Mouse (Mus musculus) c-Kit-positive CD71-negative TER-119-negative erythroid progenitor cells, embryonic 14.5 days (primary cell): ENCODE data around the gene Usf1.

Experiments
- DNase-seq: peaks from one replicate; pipeline ENCODE4 v3.0.0-alpha.2; 2013; ENCODE audit warnings: low read depth

Usf1 gene

DNA sequence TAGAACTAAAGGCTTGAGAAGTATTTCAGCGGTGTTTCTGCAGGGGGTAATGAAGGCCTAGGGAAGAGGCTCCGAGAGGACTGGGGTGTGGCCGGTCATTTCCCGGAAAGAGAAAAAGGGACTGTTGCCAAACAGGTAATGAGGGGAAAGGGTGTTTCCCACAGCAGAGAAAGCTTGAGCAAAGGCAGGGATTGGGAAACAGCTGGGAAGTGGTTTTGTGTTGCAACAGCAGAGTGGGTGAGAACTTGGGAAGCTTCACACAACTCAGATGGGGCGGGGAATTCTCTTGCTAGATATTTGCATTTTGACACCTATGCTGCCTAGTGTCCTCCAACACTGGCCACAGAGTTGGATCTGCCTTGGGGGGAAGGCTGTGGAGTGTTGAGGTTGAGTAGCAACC, 41.8 kb downstream of the Usf1 start:
- no peak for DNase-seq

DNA sequence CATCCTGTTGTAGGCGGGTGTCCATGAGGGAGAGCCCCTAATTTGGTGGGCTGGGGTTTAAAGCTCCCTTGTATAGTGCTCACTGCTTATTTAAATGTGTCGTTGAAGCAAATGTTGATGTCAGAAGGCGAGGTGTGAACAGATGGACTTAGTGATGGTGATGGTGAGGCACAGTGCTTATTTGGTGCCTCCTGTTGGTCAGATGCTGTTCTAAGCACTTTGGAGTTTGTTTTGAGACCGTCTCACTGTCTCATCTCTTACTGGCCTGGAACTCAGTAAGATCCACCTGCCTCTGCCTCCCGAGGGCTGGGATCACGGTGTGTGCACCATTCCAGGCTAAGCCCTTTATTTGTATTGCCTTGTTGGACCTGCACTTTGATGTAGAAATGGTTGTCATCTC, 43.8 kb downstream of the Usf1 start:
- DNase-seq, result no peak

DNA sequence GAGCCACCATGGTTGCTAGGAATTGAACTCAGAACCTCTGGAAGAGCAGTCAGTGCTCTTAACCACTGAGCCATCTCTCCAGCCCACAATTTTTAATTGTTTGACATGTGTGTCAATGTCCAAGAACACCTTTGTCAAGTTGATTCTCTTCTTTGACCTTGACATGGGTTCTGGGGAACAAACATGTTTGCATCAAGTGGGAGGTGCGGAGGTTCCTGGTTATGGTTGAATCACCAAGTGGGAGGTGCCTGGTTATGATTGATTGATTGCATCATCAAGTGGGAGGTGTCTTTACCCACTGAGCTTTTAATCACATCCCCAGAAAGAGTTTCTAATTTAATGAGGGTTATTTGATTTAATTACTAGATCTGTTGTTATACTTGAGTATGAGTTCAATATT, 46.5 kb downstream of the Usf1 start:
- no peak for DNase-seq

DNA sequence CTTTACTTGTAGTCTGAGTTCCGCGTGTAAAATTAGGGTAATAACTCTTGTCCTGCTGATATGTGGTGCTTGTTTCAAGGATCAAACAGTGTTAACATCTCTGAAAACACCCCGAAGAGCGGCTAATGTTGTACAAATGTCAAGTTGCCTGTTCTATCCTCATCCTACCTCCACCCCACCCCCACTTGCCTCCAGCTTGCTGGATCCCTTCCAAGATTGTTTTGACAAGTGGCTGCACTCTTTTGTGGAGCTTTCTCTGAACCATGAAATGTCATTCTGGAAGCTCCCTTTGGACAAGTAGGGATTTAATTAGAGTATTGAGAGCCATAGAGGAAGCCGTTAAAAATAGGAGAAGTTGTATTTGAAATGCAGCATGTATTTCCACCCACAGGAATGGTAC, 48.7 kb downstream of the Usf1 start:
- DNase-seq, result no peak

DNA sequence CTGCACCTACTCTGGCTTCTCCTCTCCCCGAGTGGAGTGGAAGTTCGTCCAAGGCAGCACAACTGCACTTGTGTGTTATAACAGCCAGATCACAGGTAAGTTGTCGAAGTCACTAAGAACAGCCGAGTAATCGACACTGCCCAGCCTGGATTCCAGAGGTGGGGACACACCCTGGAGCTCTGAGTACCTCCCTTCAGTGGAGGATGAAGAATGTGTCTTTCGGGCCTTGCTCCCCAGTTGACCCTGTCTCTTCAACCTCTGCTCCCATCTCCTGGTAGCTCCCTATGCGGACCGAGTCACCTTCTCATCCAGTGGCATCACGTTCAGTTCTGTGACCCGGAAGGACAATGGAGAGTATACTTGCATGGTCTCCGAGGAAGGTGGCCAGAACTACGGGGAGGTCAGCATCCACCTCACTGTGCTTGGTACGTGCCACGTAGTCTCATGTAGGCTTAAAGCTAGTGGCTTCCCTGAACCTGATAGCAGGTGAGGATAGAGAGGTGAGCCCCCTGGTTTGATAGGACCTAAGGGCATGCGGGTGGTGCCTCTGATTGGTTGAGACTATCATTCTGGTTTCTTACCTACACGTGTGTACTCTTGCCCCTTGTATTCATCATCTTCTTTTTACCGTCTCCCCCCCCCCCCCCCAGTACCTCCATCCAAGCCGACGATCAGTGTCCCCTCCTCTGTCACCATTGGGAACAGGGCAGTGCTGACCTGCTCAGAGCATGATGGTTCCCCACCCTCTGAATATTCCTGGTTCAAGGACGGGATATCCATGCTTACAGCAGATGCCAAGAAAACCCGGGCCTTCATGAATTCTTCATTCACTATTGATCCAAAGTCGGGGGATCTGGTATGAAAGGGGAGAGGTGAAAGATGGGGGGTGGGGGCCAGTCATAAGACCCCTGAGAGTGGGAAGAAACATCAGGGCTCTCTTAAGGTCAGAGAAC, 49.7 kb downstream of the Usf1 start:
- DNase-seq, result no peak

DNA sequence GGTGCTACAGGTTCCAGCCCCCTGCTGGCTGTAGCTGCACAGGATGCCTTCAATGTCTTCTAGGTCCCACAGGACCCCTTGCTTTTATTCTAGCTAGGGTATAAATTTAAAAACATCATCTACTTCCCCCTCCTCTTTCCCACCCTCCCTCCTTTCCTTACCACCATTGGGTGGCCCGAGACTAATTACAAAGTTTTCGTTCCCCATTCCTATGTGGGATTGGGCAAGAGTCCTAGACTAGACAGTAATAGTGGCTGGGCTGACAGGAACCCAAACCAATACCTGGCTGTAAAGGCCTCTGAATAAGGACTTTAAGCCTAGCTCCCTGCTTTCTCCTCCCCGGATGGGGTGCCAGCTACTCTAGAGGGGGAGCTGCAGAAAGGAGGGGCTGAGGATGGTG, 52.0 kb downstream of the Usf1 start:
- DNase-seq, result no peak

DNA sequence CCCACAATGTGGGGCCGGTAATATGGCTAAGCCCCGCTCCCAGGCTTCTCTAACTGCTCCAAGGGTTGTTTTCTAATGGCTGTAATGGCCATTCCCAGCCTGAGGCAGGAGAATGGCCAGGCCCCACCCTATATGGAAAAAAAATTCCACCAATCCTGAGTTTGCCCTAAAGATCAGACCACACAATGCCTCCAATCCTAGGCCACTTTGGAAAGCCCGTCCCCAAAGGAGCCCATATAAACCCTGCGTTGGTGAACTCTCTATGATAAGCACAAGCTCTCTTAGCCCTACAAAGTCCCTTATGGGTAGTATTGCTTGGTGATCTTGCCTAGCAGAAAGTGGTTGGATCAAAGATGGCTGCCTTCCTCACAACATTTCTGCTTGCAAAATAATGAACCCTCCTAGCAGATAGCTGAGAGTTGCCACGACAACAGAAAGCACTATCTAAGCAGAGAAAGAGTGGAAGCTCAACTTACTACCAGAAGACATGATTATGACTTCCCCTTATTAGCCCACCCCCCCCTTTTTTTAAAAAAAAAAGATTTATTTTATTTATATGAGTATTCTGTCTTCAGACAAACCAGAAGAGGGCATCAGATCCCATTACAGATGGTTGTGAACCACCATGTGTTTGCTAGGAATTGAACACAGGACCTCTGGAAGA, 54.8 kb downstream of the Usf1 start:
- no peak for DNase-seq

DNA sequence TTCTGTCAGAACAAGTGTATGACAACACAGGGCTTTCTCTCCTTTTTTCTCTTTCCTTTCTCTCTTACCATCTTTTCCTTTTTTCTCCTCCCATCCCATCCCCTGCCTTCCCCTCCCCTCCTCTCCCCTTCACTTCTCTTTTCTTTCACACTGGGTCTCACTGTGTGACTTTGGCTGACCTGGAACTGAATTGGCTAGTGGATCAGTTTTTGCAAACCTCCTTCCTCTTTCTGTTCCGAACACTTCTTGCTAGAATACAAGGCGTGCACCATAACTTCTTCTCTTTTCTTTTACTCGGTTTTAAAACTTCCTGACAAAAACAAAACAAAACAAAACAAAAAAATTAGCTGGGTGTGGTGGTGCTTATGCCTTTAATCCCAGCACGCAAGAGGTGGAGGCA, 55.5 kb downstream of the Usf1 start:
- DNase-seq, result no peak
